Mouse (Mus musculus) bone marrow macrophage, adult 2 months (primary cell): ENCODE results near the gene Stoml3. TPM values are rescaled to one million over a fixed set of nuclear protein-coding genes. Genes with fewer than 3 reads are reported as not detected.

Experiments used
- H3K27ac ChIP-seq: 2 replicates; pipeline ENCODE4 v1.5.1; 2012; ENCODE audit warnings: low read depth, low read length; ENCODE audit not compliant: insufficient read depth
- H3K4me1 ChIP-seq: 2 replicates; pipeline ENCODE4 v1.6.1; 2012; ENCODE audit warnings: low read length; ENCODE audit not compliant: control insufficient read depth, insufficient read depth
- H3K4me3 ChIP-seq: 2 replicates; pipeline ENCODE4 v1.5.1; 2012; ENCODE audit warnings: mild to moderate bottlenecking, low read length, moderate library complexity; ENCODE audit not compliant: insufficient read depth
- CTCF ChIP-seq: IDR thresholded peaks from 2 replicates; pipeline ENCODE4 v1.5.1; 2012; ENCODE audit warnings: low read depth, mild to moderate bottlenecking, low read length, moderate library complexity
- POLR2A ChIP-seq: IDR thresholded peaks from 2 replicates; pipeline ENCODE4 v1.6.1; 2012; ENCODE audit warnings: mild to moderate bottlenecking, low read depth, low read length, borderline replicate concordance
- polyA plus RNA-seq: library from polyadenylated mRNA; stranded (reverse); fragments of >200 nt; gene quantifications from 2 replicates; pipeline ENCODE4 v1.2.4, GENCODE M21; 2012; ENCODE audit not compliant: missing spikeins, insufficient read depth, insufficient read length

The Stoml3 gene
- polyA plus RNA-seq, 1 experiment: not detected

DNA sequence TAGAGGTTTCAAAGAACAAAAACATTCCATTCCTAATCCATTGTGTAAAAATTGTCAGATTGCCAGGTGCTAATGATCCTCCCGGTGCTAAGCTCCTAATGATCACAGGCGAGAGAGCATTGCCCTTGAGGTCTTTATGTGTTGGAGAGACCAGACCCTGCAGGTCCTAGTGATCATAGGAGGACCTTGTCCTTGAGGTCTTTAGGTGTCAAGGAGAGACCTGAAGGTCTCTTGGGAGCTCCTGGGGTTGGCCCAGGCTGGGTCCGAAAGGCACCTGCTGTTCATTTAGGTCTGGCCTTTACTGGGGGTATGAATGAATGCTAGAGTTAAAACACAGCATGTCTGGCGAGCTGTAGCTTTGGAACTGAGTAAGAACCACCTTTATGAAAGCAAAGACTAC lies 14.3 kb upstream of the Stoml3 start:
- Histone ChIP-seq H3K4me3 (no peak overlapping the region), H3K27ac (no peak overlapping the region), H3K4me1 (no peaks in the 10 kb centered on the region)
- TF ChIP-seq POLR2A (no peak), CTCF (no peak)

DNA sequence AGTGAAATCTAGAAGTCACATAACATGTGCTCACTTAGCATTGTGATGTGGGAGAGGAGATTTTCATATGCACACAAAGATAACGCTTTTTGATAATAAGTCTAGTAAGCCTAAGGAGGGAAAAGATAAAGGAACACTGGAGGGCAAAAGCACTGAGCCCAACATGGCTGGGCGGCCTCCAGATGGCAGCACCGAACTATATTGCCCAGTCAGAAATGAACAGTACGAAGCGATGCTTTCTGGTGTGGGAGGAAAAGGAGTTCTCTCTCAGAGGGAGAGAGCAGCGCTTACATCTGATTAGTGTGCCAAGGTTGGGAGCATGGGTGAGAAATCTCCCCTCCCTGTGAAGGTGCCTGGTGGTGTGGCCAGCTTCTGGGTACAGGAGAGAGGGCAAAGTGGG lies 12.6 kb upstream of the Stoml3 start:
- H3K4me3 ChIP-seq: no peak overlapping the region
- TF ChIP-seq POLR2A (no peak), CTCF (peak; percentile 52; the same call in 1 of the 2 replicates)

DNA sequence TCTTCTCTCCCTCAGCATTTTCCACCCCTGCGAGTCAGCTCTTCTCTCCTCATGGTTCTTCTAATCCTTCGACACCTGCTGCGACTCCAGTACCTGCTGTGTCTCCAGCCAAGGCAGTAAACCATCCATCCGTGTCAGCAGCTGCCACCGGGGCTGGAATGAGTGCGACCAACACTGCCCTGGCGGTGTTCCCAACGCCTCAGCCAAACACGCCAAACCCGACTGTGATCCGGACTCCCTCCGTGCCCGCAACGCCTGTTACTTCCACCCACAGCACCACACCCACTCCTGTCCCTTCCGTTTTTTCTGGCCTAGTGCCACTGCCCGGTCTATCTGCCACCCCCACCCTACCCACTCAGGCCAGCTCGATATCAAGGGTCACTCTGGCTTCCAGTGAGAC lies 11.0 kb upstream of the Stoml3 start:
- Histone ChIP-seq H3K4me3 (no peak overlapping the region), H3K4me1 (no peaks in the 10 kb centered on the region), H3K27ac (no peak overlapping the region)
- TF ChIP-seq CTCF (no peak), POLR2A (no peak)

More for the DNA sequence above, 12.6 kb upstream of the Stoml3 start:
- H3K27ac ChIP-seq: no peak overlapping the region
- no peaks in the 10 kb centered on the region for H3K4me1 ChIP-seq

DNA sequence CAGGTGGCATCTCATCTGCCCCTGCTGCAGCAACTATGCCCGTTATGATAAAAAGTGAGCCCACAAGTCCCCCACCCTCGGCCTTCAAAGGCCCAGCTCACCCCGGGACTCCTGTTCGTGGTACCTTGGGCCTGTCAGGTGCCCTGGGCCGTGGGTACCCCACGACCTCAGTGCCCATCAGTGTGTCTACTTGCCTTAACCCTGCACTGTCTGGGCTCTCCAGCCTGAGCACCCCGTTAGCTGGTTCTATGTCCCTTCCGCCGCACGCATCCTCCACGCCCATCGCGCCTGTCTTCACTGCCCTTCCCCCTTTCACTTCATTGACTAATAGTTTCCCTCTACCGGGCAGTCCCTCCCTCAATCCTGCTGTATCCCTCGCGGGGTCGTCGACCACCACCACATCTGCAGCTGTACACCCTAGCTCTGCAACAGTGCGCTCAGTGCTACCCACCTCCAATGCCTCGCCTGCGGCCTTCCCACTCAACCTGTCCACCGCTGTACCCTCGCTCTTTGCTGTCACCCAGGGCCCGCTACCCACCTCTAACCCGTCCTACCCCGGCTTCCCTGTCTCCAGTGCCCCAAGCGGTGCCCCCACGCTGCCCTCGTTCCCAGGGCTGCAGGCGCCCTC lies 9.9 kb upstream of the Stoml3 start:
- Histone ChIP-seq H3K27ac (no peak overlapping the region), H3K4me1 (peaks cover 4% of the 10 kb centered on the region), H3K4me3 (no peak overlapping the region)
- TF ChIP-seq POLR2A (no peak), CTCF (no peak)

DNA sequence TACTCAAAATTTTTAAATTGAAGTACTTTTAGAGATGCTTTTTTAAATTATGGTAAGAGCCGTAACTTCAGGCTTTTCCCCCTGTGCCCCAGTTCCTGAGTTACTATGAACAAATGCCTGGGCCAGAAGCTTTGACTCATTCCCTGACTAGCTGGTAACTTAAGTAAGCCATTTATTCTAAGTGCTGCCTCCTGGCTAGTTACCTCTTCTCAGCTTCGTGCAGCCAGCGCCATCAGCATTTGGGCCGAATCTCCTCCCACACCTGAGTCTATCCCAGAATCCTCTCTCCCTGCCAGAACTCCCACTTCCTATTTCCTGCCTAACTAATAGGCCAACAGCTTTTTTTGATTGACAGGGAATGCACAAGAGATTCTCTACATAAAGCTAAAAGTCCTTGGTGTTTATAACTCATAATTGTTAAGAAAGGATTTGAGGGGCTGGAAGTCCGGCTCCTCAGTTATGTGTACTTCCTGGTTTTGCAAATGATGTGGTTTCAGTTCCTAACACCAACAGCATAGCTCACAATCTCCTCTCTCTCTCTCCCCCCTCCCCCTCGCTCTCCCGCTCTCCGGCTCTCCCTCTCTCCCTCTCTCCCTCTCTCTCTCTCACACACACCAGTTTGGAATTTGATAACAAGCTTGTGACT lies 4.9 kb upstream of the Stoml3 start:
- no peak for TF ChIP-seq CTCF
- no peak for TF ChIP-seq POLR2A
- H3K27ac ChIP-seq: peak overlapping the region; percentile 51
- peaks cover 5% of the 10 kb centered on the region for H3K4me1 ChIP-seq

DNA sequence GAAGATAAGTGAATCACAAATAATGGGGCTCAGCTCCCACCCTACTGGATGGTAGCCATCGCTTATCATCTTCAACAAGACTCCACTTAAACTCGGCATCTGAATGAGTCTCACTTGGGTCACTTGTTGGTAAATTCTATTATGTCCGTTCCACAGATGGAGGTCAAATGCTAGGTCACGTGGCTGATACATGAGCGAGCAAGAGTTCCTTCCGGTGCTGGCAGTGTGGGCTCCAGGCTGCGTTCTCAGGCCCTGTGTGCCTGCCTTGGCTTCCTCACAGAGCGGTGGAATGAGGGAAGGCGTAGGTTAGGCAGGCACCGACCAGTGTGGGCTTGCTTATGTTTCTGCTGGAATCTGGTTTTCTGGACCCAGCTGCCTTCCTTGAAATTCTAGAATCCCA lies 1.9 kb upstream of the Stoml3 start:
- H3K4me3 ChIP-seq: no peak overlapping the region
- no peak overlapping the region for H3K27ac ChIP-seq
- TF ChIP-seq POLR2A: no peak
- TF ChIP-seq CTCF: no peak
- peaks cover 5% of the 10 kb centered on the region for H3K4me1 ChIP-seq

More for the DNA sequence above, 4.9 kb upstream of the Stoml3 start:
- no peak overlapping the region for H3K4me3 ChIP-seq

DNA sequence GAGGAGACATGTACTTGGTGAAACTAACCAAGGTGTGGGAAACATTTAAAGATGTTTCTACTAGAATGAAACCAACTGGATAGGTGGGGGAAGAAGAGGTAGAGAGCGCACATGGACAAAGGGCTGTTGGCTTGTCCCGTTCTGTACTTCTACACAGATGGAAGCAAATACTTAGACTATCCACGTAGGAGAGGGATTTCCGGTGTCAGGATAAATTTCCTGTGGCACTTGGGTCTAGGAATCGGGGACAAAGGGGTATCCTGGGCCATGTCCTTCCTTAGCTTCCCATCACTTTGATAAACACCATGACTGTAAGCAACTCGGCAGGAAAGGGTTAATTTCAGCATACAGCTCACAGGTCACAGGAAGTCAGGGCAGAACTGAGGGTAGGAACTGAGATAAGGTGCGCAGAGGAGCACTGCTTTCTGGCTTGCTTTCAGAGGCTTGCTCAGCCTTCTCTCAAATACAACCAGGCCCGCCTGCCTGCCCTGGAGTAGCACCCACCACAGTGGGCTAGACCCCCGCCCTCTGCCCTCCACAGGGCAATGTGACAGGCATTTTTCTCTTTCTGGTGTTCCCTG lies 1.4 kb upstream of the Stoml3 start:
- Histone ChIP-seq H3K4me3 (no peak overlapping the region), H3K4me1 (peaks cover 5% of the 10 kb centered on the region), H3K27ac (no peak overlapping the region)
- TF ChIP-seq CTCF (no peak), POLR2A (no peak)

DNA sequence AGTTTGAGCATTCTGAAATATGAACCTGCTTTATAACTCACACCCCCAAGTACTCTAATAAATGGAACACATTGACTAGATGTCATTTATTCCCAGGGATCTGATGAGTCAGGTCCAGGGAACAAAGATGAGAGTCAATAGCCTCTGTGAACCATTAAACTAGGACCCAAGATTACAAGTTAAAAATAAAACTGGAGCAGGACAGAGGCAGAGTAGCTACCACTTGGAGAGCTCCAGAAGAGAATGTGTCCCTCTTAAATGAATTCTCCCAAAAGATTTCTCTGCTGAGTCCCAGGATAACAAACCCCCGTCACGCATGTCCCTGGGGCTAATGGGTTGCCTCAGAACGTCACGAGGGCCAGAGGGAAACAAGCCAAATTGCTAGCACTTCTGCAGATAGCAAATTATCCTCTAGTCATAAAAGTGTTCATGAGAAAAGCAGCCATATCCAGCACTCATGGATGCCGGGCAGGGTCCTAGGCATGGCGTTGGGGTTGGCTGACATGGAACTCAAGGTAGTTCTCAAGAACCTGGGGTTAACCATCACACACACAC lies 10.0 kb downstream of the Stoml3 start:
- Histone ChIP-seq H3K27ac (no peak overlapping the region), H3K4me1 (no peaks in the 10 kb centered on the region), H3K4me3 (no peak overlapping the region)
- no peak for TF ChIP-seq POLR2A
- TF ChIP-seq CTCF: no peak

DNA sequence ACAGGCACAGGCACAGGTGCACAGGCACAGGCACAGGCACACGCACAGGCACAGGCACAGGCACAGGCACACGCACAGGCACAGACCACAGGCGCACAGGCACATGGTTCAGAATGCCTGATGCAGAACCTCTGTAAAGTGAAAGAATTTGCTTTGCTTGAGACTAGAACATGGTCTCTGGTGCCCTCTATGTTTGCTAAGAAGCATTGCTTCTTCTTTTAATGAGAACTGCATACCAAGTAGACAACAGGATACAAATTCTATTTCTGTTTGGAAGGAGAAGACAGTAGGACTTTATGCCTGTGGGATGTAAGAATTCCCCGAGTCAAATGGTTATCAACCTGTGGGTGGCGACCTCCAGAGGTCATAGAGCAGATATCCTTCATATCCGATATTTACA lies 14.0 kb downstream of the Stoml3 start:
- TF ChIP-seq POLR2A: no peak
- no peak for TF ChIP-seq CTCF
- H3K27ac ChIP-seq: no peak overlapping the region
- H3K4me1 ChIP-seq: no peaks in the 10 kb centered on the region
- H3K4me3 ChIP-seq: no peak overlapping the region

DNA sequence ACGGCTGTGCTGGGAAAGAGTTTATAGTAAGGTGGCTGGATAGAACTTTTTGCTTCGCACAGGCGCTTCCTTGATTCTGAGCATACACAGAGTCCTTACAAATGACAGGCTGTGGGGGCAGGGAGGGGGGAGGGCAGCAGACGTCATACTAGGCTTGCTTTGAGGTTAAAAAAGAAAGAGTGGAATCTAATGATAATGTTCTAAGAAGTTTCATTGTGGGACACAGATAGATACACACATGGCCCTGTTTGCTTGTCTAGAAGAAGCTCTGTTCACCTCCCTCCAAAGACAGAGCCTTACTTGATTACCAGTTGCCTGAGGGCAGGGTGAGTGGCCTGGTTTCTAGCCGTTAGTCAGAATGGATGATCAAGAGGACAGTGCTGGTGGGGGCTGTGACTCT lies 24.6 kb downstream of the Stoml3 start:
- no peak for TF ChIP-seq POLR2A
- no peak for TF ChIP-seq CTCF
- Histone ChIP-seq H3K27ac (no peak overlapping the region), H3K4me1 (no peaks in the 10 kb centered on the region), H3K4me3 (no peak overlapping the region)
